Comparison of ENCODE assay signal across 1 mouse cellular context in the genomic region with DNA sequence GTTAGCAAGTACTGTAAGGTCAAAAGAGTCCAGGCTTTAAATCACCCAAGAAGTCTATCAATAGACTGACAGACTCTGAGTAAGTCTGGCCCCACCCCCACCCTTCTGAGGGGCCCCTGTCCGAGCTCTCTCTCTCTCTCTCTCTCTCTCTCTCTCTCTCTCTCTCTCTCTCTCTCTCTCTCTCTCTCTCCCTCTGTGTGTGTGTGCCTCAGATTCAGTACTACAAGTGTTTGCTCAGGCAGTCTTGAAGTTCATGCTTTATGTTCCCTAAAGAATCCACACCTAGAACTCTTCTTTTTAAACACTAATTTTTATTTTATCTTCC.
TF ChIP-seq lines count a peak whose summit lies in the region.

No protein-coding gene starts in this region.

TF ChIP-seq in CH12.LX, 34 proteins besides CTCF, POLR2A, EP300 and RAD21 (continued from another document):
- TF ChIP-seq CHD2 (IDR thresholded peaks at IDR 0.05; ENCODE audit: low read length) (peak; percentile 84), SIN3A (IDR thresholded peaks at IDR 0.05; ENCODE audit: low read length) (peak; percentile 20; the same call in 1 of the 2 replicates), HCFC1 (IDR thresholded peaks at IDR 0.05; ENCODE audit: low read depth, low read length) (no peak), MEF2A (IDR thresholded peaks at IDR 0.05; ENCODE audit: borderline replicate concordance, low read depth, low read length) (no peak; the same call in 1 of the 2 replicates), PAX5 (IDR thresholded peaks at IDR 0.05; ENCODE audit: low read length) (no peak), KAT2A (IDR thresholded peaks at IDR 0.05; ENCODE audit: insufficient replicate concordance, low read length) (no peak), ZC3H11A (IDR thresholded peaks at IDR 0.05; ENCODE audit: low read depth, low read length) (no peak), MYC (IDR thresholded peaks at IDR 0.05; ENCODE audit: low read depth, low read length) (no peak), MAZ (IDR thresholded peaks at IDR 0.05; ENCODE audit: low read depth, low read length) (no peak), MAFK (IDR thresholded peaks at IDR 0.05; ENCODE audit: insufficient replicate concordance, low read length) (no peak), NRF1 (IDR thresholded peaks at IDR 0.05; ENCODE audit: low read depth, low read length) (no peak), ZNF384 (IDR thresholded peaks at IDR 0.05; ENCODE audit: low read depth, low read length) (no peak), TCF12 (IDR thresholded peaks at IDR 0.05; ENCODE audit: low read depth, low read length) (0 out of 2 replicates have a peak, but pooled peaks have one; percentile 46), SMC3 (IDR thresholded peaks at IDR 0.05; ENCODE audit: low read depth, low read length) (no peak), NELFE (IDR thresholded peaks at IDR 0.05; ENCODE audit: low read depth, low read length) (no peak), MAX (IDR thresholded peaks at IDR 0.05; ENCODE audit: low read length) (no peak), ETS1 (conservative IDR thresholded peaks at IDR 0.05; ENCODE audit: low read depth, low read length) (no peak), POLR2AphosphoS2 (IDR thresholded peaks at IDR 0.05; ENCODE audit: low read depth, low read length) (no peak), GABPA (IDR thresholded peaks at IDR 0.05; ENCODE audit: insufficient replicate concordance, low read depth, low read length) (no peak), JUN (IDR thresholded peaks at IDR 0.05; ENCODE audit: insufficient read depth, low read depth, low read length) (no peak), E2F4 (IDR thresholded peaks at IDR 0.05; ENCODE audit: insufficient replicate concordance, low read depth, low read length) (no peak), BHLHE40 (IDR thresholded peaks at IDR 0.05; ENCODE audit: low read depth, low read length) (no peak), JUND (conservative IDR thresholded peaks at IDR 0.05; ENCODE audit: low read depth, low read length) (peak; percentile 76), USF1 (IDR thresholded peaks at IDR 0.05; ENCODE audit: low read depth, low read length) (no peak)
